Mouse (Mus musculus) neutrophil, adult 5-6 weeks (primary cell): ENCODE measurements around the gene Bloc1s2. TPM values are rescaled to one million over a fixed set of nuclear protein-coding genes. Genes with fewer than 3 reads are reported as not detected.
"Not testable (repeated sequence)": the region's sequence is repeated elsewhere in the genome, so short reads cannot be mapped to it uniquely, and the experiment has no call there.

Source experiments
- ATAC-seq: fragments of 151-379, 151-347 bp; 2 replicates; pipeline ENCODE4 v1.8.0; 2017; ENCODE audit warnings: mild to moderate bottlenecking, moderate TSS enrichment; ENCODE audit not compliant: insufficient number of reproducible peaks, poor library complexity, low FRiP score, severe bottlenecking; ENCODE audit errors: extremely low read depth
- total RNA-seq: library from RNA; stranded (forward); fragments of 200-1000 nt; gene quantifications from 2 replicates; pipeline ENCODE4 v1.2.3, GENCODE M21; 2017

The Bloc1s2 gene
- total RNA-seq, 1 experiment from 2014 or later: 160 TPM

DNA sequence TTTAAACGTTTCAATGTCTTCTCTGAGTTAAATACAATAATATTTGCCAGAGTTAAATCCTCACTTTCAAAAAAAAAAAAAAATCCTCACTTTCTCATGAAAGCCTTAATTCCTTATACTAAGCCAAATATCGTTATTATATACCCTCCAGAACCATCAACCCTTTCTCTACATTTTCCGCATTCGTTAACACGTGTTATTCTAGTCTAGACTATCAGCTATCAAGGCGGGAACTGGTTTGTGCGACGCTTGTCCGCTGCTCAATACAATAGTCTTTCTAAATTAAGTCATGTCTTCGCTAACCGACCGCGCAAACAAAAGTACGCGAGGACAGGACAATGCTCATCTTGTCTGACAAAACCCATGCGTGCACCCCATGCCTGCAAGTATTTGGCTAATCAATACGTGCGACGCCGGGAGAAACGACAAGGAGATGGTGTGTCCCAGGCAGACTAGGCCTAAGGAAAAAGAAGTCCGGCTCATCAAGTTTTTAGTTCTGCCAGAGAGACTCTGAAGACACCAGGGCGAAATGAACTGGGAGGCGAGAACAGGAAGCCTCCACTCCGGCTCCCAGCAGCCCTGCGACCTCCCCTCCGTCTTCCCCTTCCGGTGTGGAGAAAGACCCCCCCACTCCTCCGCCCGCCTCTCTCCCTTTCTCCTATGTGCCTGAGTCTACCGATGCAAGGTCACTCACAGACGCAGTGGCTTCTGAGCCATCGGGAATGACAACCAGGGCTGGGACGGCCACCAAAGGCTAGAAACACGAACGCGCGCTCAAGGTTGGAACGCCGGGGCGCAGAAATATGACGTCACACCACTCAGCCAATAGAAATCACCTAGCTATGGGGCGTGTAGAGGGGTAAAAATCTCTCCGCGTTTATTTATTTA is 10.9 kb downstream of the Bloc1s2 start, which contains the start of gene Cwf19l1:
Cwf19l1 (minus strand) TSS at position 805 of the 888 bp plus-strand sequence.
- peak; percentile 88 for ATAC-seq

DNA sequence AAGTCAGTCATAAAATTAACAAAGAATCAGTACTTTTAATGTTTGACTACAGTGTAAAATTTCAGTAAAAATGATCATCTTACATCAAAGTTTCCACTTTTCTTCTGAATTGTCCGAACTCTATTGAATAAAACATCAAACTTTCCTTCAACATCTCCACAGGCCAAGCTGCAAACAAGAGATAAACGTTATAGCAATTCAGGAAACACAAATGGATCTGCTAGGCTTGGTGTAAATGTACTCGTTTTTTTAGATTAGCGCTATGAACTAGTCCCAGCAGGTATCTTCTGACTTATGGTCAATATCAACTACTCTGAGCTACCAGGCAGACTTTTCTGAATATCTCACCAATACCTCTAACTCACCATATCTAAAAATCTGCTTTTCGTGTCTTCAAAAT is 13.3 kb downstream of the Bloc1s2 start:
- ATAC-seq: no peak

DNA sequence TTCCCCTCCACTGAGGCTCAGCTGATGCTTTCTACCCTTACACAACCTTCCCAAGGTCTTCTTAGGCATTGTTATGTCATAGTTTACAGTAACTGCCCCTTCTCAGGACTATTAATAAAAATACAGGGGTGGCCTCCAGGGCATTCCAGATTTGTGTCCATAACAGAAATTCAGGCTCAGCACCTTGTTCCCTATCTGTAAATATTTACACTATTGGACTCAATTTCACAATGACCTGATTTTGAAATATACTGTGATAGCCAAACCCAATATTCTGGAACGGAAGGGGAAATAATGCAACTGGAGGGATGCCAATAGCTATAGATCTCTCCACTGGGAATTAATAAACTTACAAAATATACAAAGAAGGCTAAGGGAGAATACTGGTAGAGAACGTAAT is 17.7 kb downstream of the Bloc1s2 start:
- ATAC-seq: no peak

DNA sequence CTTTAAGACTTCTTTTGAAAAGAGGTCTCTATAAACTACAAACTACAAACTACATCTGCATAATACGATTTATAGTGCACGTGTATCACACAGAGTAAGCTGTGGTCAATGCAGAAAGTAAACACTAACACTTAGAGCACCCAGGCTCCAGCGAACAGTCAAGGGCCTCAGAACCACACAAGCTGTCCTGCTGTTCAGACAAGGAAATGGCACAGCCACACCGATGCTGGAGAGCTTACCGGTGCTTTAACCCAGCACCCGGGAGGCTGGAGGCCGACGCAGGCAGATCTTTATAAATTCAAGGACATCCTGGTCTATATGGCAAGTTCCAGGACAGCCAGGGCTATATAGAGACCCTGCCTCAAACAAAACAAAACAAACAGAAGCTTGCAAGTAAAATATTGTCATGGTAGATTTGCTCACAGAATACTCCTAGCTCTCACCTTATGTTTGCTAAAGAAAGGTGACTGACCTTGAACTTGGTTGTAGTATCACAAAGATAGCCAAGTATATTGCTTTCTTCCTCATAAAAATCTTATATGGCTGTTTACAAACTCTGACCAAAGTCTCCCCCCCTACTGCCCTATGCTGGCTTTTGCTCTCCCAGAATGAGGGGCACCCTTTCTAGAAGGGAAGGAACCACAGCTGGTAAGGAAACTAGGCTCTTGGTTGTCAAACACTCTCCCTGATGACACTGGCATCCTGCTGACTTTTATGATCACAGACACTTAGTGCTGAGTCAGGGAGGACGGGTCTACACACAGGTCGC is 18.3 kb downstream of the Bloc1s2 start:
- no peak for ATAC-seq

DNA sequence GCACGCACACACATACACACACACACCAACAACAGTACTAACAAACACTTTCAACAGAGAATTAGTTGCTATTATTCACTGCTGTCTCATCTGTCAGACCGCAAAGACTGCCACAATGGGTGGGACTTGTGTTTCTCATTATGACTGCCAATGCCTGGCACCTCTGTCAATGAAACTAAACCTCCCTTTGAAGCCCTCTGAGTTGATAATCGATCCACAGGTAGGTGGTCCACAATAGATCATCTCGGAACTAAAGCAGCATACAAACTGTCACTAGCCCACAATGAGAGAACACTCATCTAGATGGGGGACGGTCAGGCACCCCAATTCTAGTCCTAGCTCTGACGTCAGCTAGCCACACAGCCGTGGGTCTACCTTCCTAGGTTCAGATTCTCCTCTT is 25.1 kb downstream of the Bloc1s2 start:
- ATAC-seq: no peak

DNA sequence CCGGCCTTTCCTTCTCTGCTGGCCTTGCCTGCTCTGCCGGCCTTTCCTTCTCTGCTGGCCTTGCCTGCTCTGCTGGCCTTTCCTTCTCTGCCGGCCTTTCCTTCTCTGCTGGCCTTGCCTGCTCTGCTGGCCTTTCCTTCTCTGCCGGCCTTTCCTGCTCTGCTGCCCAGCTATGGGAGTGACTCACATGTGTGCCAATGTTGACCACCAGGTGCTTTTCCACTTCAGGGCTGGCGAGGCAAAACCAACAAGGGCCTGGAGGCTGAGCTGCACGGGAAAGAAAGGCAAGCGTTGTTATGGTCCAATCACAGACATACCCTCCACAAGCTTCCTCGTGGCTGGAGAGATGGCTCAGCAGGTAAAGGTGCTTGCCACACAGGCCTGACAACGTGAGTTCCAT is 25.6 kb downstream of the Bloc1s2 start:
- not testable (repeated sequence) for ATAC-seq

DNA sequence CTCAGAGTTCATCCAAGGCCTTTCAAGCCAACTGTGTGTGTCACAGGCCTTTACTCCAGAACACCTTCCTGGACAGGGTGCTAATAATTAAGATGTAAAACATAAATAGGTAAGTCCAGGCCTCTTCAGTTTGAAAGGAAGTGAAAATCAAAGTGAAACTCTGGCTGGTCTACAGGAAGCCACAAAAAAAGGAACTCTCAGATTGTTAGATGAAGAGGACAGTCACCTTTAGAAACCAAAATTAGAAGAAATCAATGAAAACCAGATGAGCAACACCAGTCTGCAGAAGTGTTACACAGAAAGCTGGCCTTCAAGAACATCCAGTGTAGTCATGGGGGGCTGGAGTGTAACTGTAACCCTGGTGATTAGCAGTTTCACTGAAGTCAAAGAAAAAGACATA is 28.5 kb downstream of the Bloc1s2 start:
- ATAC-seq: peak; percentile 40; the same call in 1 of the 2 replicates

DNA sequence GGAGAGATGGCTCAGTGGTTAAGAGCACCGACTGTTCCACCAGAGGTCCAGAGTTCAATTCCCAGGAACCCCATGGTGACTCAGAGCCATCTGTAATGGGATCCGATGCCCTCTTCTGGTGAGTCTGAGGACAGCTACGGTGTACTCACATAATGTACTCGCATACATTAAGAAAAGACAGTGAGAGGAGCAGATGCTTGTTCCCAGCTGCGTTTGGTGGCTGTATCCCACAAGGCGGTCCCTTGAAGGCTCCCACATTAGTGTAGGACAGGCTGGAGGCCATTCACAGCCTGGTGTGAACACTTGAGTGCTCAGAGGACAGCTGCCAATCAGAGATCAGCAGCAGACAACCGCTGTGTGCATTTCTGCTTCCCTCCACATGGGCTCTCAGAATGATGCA is 34.5 kb downstream of the Bloc1s2 start:
- ATAC-seq: no peak

DNA sequence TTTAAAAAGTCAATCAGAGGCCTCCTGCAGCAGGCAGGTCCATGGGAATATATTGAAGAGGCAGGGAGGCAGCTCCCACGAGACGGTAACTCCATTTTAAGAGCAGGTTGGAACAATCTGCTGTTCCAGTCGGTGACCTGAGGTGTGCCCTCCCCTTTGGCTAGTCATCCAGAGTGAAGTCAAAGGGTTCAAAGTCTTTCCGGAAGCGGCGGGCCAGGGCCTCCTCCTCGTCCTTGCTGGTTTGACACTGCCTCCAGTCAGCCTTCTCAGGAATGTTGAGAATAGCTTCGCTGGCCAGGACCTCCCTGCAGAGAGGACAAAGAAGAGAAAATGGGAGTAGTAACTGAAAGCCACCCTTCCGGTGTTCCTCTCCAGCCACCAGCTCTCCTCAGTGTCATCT is 35.9 kb downstream of the Bloc1s2 start:
- no peak for ATAC-seq

DNA sequence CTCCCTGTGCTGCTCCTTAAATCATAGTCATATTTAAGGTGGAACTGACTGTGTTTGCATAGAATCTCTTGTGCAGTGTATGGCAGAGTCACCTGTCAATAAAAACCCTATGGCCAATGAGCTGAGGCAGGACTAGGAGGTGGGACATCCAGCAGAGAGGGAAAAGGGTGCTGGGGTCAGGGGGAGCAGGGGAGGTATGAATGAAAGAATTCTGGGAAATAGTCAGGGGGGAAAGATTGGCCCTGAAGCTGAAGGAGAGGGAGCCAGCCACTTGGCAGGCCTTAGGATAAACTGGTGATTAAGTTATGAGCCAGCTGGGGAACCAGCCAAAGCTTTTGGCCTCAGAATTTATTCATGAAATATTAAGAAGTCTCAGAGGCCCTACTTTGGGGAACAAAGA is 37.2 kb downstream of the Bloc1s2 start:
- no peak for ATAC-seq

DNA sequence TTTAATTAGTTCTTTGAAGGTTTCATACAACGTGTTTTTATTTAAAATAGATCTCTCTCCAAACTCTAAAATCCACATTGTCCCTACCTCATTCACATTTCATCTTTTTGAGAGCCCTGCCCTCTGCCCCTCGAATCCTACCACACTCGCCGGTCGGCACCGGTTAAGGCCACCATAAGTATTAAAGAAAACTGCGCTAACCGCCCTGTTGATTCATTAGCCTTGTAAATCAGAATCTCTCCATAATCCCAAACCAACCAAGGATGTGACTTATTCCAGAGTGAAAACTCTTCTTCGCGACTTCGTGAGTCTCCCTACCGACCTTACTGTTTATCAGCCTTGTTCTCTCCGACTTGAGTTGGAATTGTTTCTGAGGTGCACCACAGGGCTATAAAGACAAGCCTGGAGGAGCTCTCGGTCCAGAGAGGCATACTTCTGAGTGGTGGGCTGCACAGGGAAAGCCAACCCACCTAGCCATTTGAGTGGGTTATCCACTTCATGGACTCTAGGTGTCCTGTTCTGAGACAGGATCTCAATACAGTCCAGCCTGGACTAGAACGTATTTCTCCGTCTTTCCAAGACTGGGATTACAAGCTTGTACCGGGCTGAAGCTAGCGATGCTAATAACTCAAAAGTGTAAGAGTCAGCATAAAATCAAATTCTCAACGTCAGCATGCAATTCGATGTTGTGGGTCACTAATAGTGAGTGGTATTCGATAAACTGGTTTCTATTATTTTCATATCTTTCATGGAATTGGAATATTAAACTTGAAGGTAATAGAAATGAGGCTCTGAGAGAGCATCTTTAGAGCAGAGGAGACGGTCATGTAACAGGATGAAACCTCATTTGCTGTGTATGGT is 38.4 kb downstream of the Bloc1s2 start:
- no peak for ATAC-seq

DNA sequence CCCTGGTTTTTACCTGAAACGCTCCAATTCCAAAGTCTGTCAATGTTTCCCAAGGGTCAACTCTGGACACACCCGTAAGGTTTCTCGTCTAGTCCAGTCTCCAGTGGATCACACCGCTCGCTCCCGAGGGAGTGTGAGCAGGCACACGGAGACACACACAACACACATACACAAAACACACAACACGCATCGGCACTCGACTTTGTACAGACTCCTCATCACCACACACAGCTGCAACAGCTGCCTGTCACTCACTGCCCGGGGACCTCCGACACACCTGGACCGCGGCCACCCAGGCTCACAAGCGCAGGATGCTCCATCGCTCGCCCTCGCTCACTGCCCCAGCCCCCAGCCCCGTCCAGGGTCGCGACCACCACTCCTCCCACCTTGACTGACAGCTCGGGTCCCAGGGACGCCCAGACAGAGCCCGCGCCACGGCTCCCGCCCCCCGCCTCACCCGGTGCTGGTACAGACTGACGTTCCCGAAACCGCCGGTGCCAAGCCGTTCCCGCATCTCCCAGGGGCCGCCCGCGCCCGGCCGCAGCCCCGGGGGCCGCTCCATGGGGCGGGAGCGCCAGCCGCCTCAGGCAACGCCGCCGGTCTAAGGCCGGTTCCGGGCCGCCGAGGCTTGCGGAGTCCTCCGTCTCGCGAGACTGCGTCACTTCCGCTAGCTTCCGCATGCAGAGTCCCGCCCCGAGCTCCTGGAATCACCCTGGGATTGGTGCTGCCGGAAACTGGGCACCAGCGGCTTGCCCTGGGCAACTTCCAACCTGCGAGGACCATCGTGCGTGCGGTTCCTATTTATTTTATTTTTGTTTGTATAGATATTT is 39.2 kb downstream of the Bloc1s2 start, which contains the start of gene Chuk:
Chuk (minus strand) TSS at position 650 of the 830 bp plus-strand sequence.
- peak; percentile 95 for ATAC-seq

DNA sequence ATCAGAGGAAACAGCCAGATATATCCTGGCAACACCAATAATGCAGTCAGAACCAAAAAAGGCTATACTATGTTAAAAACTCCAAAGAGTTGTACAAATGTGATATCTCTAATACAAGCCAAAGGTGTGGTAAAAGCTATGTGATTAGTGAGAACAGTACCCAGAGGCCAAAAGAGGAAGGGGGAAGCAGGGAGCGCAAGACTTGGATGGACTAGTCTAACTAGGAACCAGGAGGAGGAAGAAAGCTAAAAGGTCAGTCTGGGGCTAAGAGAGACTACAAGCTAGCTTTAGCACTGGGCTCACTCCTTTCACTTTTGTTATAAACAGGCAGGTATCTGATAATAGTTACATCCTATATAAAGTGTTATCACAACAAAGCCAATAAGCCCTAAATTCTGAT is 41.9 kb downstream of the Bloc1s2 start:
- no peak for ATAC-seq

DNA sequence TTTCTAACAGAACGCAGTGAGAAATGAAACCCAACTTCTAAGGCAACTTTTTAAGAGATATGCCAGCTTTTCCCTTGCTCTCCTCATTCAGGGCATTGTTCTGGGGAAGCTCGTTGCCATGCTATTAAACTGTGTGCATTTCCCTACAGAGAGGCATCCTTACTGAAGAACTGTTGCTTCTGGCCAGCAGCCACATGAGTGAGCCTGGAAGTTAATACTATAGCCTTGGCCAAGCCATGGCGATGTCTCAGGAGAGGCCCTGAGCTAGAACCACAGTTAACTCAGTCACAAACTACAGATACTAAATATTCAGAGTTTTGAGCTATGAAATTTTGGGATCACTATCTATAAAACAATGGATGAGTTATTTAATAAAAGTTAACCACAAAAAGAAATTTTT is 43.2 kb downstream of the Bloc1s2 start:
- ATAC-seq: no peak

DNA sequence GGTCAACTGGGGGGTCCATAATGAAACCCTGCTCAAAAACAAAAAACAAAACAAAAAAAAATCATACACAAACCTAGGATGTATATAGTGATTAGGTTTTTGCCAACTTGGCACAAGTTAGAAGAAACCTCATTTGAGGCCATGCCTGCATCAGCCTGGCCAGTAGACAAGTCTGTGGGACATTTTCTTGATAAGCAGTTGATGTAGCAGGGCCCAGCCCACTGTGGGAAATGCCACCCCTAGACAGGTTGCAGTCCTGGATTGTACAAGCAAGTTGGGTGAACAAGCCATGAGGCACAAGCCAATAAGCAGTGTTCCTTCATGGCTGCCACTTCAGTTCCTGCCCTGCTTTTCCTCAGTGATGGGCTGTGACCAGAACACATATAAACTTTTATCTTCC is 45.4 kb downstream of the Bloc1s2 start:
- no peak for ATAC-seq
